Mouse (Mus musculus) hindbrain, postnatal 0 days (tissue): ENCODE measurements around the gene 4833420G17Rik. TPM values are rescaled to one million over a fixed set of nuclear protein-coding genes. Genes with fewer than 3 reads are reported as not detected.

Experiments
- ATAC-seq: fragments of 200-750 bp; cut with Nextera tagmentation; 2 replicates; pipeline ENCODE4 v1.8.0; 2017; ENCODE audit warnings: mild to moderate bottlenecking, moderate TSS enrichment, moderate library complexity
- DNase-seq: peaks from one replicate; pipeline ENCODE4 v3.0.0-alpha.2; 2015; ENCODE audit warnings: low spot score
- H3K27ac ChIP-seq: fragments of 300-500 bp; sonication (generic); 2 replicates; pipeline ENCODE4 v1.5.1; 2014; ENCODE audit warnings: mild to moderate bottlenecking
- H3K27me3 ChIP-seq: fragments of 300-500 bp; sonication (generic); 2 replicates; pipeline ENCODE4 v1.6.1; 2014; ENCODE audit warnings: low read length, mixed read lengths; ENCODE audit not compliant: insufficient read depth
- H3K36me3 ChIP-seq: fragments of 300-500 bp; sonication (generic); 2 replicates; pipeline ENCODE4 v1.6.1; 2014; ENCODE audit warnings: low read length, mixed read lengths; ENCODE audit not compliant: insufficient read depth
- H3K4me1 ChIP-seq: fragments of 300-500 bp; sonication (generic); 2 replicates; pipeline ENCODE4 v1.6.1; 2014; ENCODE audit warnings: antibody characterized with exemption, low read length, mixed read lengths; ENCODE audit not compliant: insufficient read depth
- H3K4me2 ChIP-seq: fragments of 300-500 bp; sonication (generic); 2 replicates; pipeline ENCODE4 v1.6.1; 2014; ENCODE audit warnings: low read depth, mild to moderate bottlenecking, low read length, moderate library complexity, mixed read lengths
- H3K4me3 ChIP-seq: fragments of 300-500 bp; sonication (generic); 2 replicates; pipeline ENCODE4 v1.5.1; 2014; ENCODE audit warnings: low read length
- H3K9ac ChIP-seq: fragments of 300-500 bp; sonication (generic); replicated peaks from 2 replicates; pipeline ENCODE4 v1.6.1; 2014; ENCODE audit warnings: mild to moderate bottlenecking, low read length, moderate library complexity, mixed read lengths
- H3K9me3 ChIP-seq: fragments of 300-500 bp; sonication (generic); 2 replicates; pipeline ENCODE4 v1.6.1; 2016; ENCODE audit warnings: low read length, mixed read lengths
- CTCF ChIP-seq: IDR thresholded peaks from 2 replicates; pipeline ENCODE4 v1.5.1; 2016; ENCODE audit warnings: antibody characterized with exemption, control low read depth, low read depth
- WGBS: fragments of 180-500 bp; shearing (Covaris S2); extraction: QIAGEN DNeasy Blood & Tissue Kit; methylation state at CpG from one replicate; pipeline ENCODE4 v1.1.7; 2014; 5-methylcytosine and 5-hydroxymethylcytosine counted together
- polyA plus RNA-seq: library from polyadenylated mRNA; unstranded; fragments of >200 nt; fragmentation: Nextera tagmentation; extraction: Ambion mirVana; gene quantifications from 2 replicates; pipeline ENCODE4 v1.2.1, GENCODE M21; 2015
- total RNA-seq: library from RNA; depleted of rRNA; stranded (reverse); fragments of >200 nt; gene quantifications from 2 replicates; pipeline ENCODE4 v1.2.3, GENCODE M21; 2014

Gene 4833420G17Rik
- total and polyA plus RNA-seq, 2 experiments from 2014 or later, result 51.1 to 58.0 TPM

GRCm38 (mm10) chr13:119442244-119442643 lies 20.3 kb upstream of the 4833420G17Rik start:
- TF ChIP-seq CTCF, result no peak
- Histone ChIP-seq H3K4me2 (no peak overlapping the region), H3K9ac (no peak overlapping the region), H3K4me1 (no peaks in the 10 kb centered on the region), H3K9me3 (no peaks in the 10 kb centered on the region), H3K36me3 (peaks cover 26% of the 10 kb centered on the region), H3K27ac (no peak overlapping the region), H3K4me3 (no peak overlapping the region), H3K27me3 (no peaks in the 10 kb centered on the region)
- DNase-seq, result no peak
- no peak for ATAC-seq
- 88% methylated on average over 1 of the region's 1 CpGs for WGBS

- Histone ChIP-seq H3K4me2 (no peak overlapping the region), H3K27ac (no peak overlapping the region), H3K9ac (no peak overlapping the region), H3K4me1 (no peaks in the 10 kb centered on the region), H3K9me3 (no peaks in the 10 kb centered on the region), H3K36me3 (peaks cover 30% of the 10 kb centered on the region), H3K4me3 (no peak overlapping the region), H3K27me3 (no peaks in the 10 kb centered on the region)
- ATAC-seq (no peak), DNase-seq (no peak)
- TF ChIP-seq CTCF, result no peak
- WGBS, result 94% methylated on average over 4 of the region's 4 CpGs
These were observed 9.0 kb upstream of the 4833420G17Rik start for GRCm38 (mm10) chr13:119453563-119453962.

GRCm38 (mm10) chr13:119455082-119455481 lies 7.5 kb upstream of the 4833420G17Rik start:
- Histone ChIP-seq H3K4me2 (no peak overlapping the region), H3K4me1 (no peaks in the 10 kb centered on the region), H3K9ac (no peak overlapping the region), H3K36me3 (peaks cover 34% of the 10 kb centered on the region), H3K27ac (no peak overlapping the region), H3K27me3 (no peaks in the 10 kb centered on the region), H3K4me3 (no peak overlapping the region), H3K9me3 (no peaks in the 10 kb centered on the region)
- no peak for ATAC-seq
- no peak for DNase-seq
- no peak for TF ChIP-seq CTCF

GRCm38 (mm10) chr13:119456342-119456741 lies 6.2 kb upstream of the 4833420G17Rik start:
- Histone ChIP-seq H3K4me2 (no peak overlapping the region), H3K9ac (no peak overlapping the region), H3K4me1 (no peaks in the 10 kb centered on the region), H3K27ac (no peak overlapping the region), H3K27me3 (no peaks in the 10 kb centered on the region), H3K4me3 (no peak overlapping the region), H3K36me3 (peaks cover 26% of the 10 kb centered on the region), H3K9me3 (no peaks in the 10 kb centered on the region)
- WGBS, result 92% methylated on average over 7 of the region's 7 CpGs
- DNase-seq, result no peak
- TF ChIP-seq CTCF, result no peak
- ATAC-seq, result no peak

- DNase-seq, result no peak
- peak overlapping the region; percentile 84 for H3K27ac ChIP-seq
- 6% methylated on average over 10 of the region's 10 CpGs for WGBS
These were observed 520 bp upstream of the 4833420G17Rik start for GRCm38 (mm10) chr13:119461900-119462595.

GRCm38 (mm10) chr13:119476631-119477030 lies 14.1 kb downstream of the 4833420G17Rik start:
- Histone ChIP-seq H3K4me3 (no peak overlapping the region), H3K27ac (no peak overlapping the region), H3K4me1 (no peaks in the 10 kb centered on the region), H3K9me3 (no peaks in the 10 kb centered on the region), H3K4me2 (no peak overlapping the region), H3K9ac (no peak overlapping the region), H3K36me3 (peaks cover 50% of the 10 kb centered on the region), H3K27me3 (no peaks in the 10 kb centered on the region)
- ATAC-seq (peak; percentile 32; the same call in 1 of the 2 replicates), DNase-seq (peak; percentile 34)
- 88% methylated on average over 9 of the region's 9 CpGs for WGBS
- TF ChIP-seq CTCF, result no peak

More at GRCm38 (mm10) chr13:119461900-119462595, 520 bp upstream of the 4833420G17Rik start:
- no peak for TF ChIP-seq CTCF
- Histone ChIP-seq H3K4me1 (peaks cover 13% of the 10 kb centered on the region; the same call in 1 of the 2 replicates), H3K9me3 (no peaks in the 10 kb centered on the region), H3K9ac (peak overlapping the region; percentile 65), H3K27me3 (no peaks in the 10 kb centered on the region), H3K36me3 (peaks cover 10% of the 10 kb centered on the region; the same call in 1 of the 2 replicates), H3K4me2 (peak overlapping the region; percentile 83), H3K4me3 (peak overlapping the region; percentile 66)
- ATAC-seq, result peak; percentile 85

GRCm38 (mm10) chr13:119477789-119478188 lies 15.2 kb downstream of the 4833420G17Rik start:
- ATAC-seq, result no peak
- no peak overlapping the region for H3K27ac ChIP-seq

More at GRCm38 (mm10) chr13:119477789-119478188, 15.2 kb downstream of the 4833420G17Rik start:
- Histone ChIP-seq H3K9ac (no peak overlapping the region), H3K4me1 (no peaks in the 10 kb centered on the region), H3K9me3 (no peaks in the 10 kb centered on the region), H3K4me2 (no peak overlapping the region), H3K27me3 (no peaks in the 10 kb centered on the region), H3K4me3 (no peak overlapping the region), H3K36me3 (peaks cover 42% of the 10 kb centered on the region)
- DNase-seq, result no peak
- TF ChIP-seq CTCF, result no peak
- WGBS, result 93% methylated on average over 2 of the region's 2 CpGs
